ENCODE assay signal across 9 mouse cellular contexts in the genomic region with DNA sequence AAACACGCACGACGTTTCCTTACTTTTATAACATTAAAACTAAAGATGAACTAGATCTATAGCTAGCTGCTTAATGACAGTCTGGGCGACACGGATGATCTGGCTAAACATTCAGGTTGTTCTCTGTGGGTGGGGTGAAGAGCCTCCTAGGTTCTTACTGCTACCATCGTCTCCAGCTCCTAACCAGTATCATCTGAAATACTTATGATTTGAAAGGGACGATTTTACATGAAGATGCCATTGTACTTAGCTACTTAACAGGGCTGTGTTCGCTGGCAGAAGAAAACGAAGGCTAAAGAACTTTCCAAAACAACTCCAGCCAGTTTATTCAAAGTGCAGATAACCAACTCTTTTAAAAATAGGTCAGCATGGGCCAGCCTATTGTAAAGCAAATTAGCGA.
DNase-seq lines count a peak whose midpoint lies in the region; ATAC-seq and TF ChIP-seq lines count a peak whose summit lies in the region.
"Had no signal": no experiment of that assay in that cellular context is flagged by ENCODE, and none has a peak within 500 bp of the region (broad histone marks: within the 10 kb centered on the region; RNA-seq: fewer than 3 reads in every experiment).

No protein-coding gene starts in this region.

- peak overlapping the region; percentile 73 for H3K4me2 ChIP-seq in intestine, embryonic 16.5 days (ENCODE audit: low read depth, low read length)

- no peaks in the 10 kb centered on the region for H3K9me3 ChIP-seq in intestine, embryonic 16.5 days (ENCODE audit: control insufficient read depth, low read length)

- TF ChIP-seq CTCF in cerebellum, adult 2 months (IDR thresholded peaks at IDR 0.05; ENCODE audit: borderline replicate concordance, insufficient read depth, low read depth, low read length): no peak
- TF ChIP-seq CTCF in lung, adult 2 months (IDR thresholded peaks at IDR 0.05; ENCODE audit: insufficient read depth, low read length): no peak

- no peak overlapping the region for H3K9ac ChIP-seq in intestine, embryonic 16.5 days (ENCODE audit: low read depth, low read length)

- DNase-seq in cerebellum, adult 2 months: peak; percentile 10 to 24
- DNase-seq in cerebellum, adult 11-12 months: no peak
- DNase-seq in lung, adult 2 months: no peak
- DNase-seq in lung, postnatal 10 days: no peak
- peak; percentile 27 for DNase-seq in retina, embryonic 14.5 days (ENCODE audit: low spot score)
- DNase-seq in urinary bladder, postnatal 14 days (ENCODE audit: low spot score): no peak

- H3K27ac ChIP-seq in cerebellum, adult 2 months (ENCODE audit: insufficient read depth, low read length): no peak overlapping the region
- H3K27ac ChIP-seq in intestine, embryonic 16.5 days (ENCODE audit: low read length): no peak overlapping the region
- H3K27ac ChIP-seq: macrophage had no signal

- no peaks in the 10 kb centered on the region for H3K4me1 ChIP-seq in cerebellum, adult 2 months (ENCODE audit: control insufficient read depth, insufficient read depth, low read length)
- 0 out of 2 replicates have a peak, but pooled peaks cover 2% of the 10 kb centered on the region for H3K4me1 ChIP-seq in lung, adult 2 months (ENCODE audit: control insufficient read depth, insufficient read depth, low read length)
- 0 out of 2 replicates have a peak, but pooled peaks cover 3% of the 10 kb centered on the region for H3K4me1 ChIP-seq in intestine, embryonic 16.5 days (ENCODE audit: control insufficient read depth, insufficient read depth, low read length)

- H3K36me3 ChIP-seq in intestine, embryonic 16.5 days (ENCODE audit: control insufficient read depth, insufficient read depth, low read length): no peaks in the 10 kb centered on the region

- no peaks in the 10 kb centered on the region for H3K27me3 ChIP-seq in cerebellum, adult 2 months (ENCODE audit: control insufficient read depth, insufficient read depth, low read length)
- H3K27me3 ChIP-seq in intestine, embryonic 16.5 days (replicated peaks; ENCODE audit: control insufficient read depth, insufficient read depth, low read length): no peaks in the 10 kb centered on the region

- no peak for ATAC-seq in intestine, embryonic 16.5 days
- ATAC-seq in CD4-positive, CD25-positive, alpha-beta regulatory T cell, adult 4 months: no peak

- 11% methylated on average over 10 of the region's 10 CpGs for WGBS in cerebellum, adult 2 months
- 11% methylated on average over 10 of the region's 10 CpGs for WGBS in lung, adult 2 months
- WGBS in intestine, embryonic 16.5 days: 10% methylated on average over 10 of the region's 10 CpGs

- H3K4me3 ChIP-seq in cerebellum, adult 2 months (replicated peaks; ENCODE audit: insufficient read depth, low read depth, low read length): peak overlapping the region; percentile 71
- H3K4me3 ChIP-seq in lung, adult 2 months (replicated peaks; ENCODE audit: extremely low read depth, low read depth, low read length): peak overlapping the region; percentile 1
- peak overlapping the region; percentile 50 for H3K4me3 ChIP-seq in intestine, embryonic 16.5 days (ENCODE audit: low read length)

- TF ChIP-seq POLR2A in cerebellum, adult 2 months (IDR thresholded peaks at IDR 0.05; ENCODE audit: borderline replicate concordance, insufficient read depth, low read length): no peak
- no peak for TF ChIP-seq POLR2A in lung, adult 2 months (IDR thresholded peaks at IDR 0.05; ENCODE audit: borderline replicate concordance, extremely low read depth, low read depth, low read length)

Comparison
In these comparisons a context has a peak if more than half of its experiments do, and no peak if none do; other contexts are left out.
1. DNase-seq: peak in cerebellum, adult 2 months (2 of 2) and retina, embryonic 14.5 days (single experiment); none in cerebellum, adult 11-12 months (single experiment), lung, adult 2 months (single experiment), lung, postnatal 10 days (single experiment) and urinary bladder, postnatal 14 days (single experiment).
2. H3K4me3 ChIP-seq: peak in every context shown above with its lines; median percentile 71 in cerebellum, adult 2 months; 50 in intestine, embryonic 16.5 days; 1 in lung, adult 2 months.